Mouse (Mus musculus): ENCODE data around the gene Ccdc93. TPM values are rescaled to one million over a fixed set of nuclear protein-coding genes. Genes with fewer than 3 reads are reported as not detected.
A peak's percentile ranks its signal among the peaks of the same experiment; 100 is the strongest.

Gene Ccdc93
- total and polyA plus RNA-seq, 3 experiments = 4.8 to 15.1 (median 14.0) TPM

DNA sequence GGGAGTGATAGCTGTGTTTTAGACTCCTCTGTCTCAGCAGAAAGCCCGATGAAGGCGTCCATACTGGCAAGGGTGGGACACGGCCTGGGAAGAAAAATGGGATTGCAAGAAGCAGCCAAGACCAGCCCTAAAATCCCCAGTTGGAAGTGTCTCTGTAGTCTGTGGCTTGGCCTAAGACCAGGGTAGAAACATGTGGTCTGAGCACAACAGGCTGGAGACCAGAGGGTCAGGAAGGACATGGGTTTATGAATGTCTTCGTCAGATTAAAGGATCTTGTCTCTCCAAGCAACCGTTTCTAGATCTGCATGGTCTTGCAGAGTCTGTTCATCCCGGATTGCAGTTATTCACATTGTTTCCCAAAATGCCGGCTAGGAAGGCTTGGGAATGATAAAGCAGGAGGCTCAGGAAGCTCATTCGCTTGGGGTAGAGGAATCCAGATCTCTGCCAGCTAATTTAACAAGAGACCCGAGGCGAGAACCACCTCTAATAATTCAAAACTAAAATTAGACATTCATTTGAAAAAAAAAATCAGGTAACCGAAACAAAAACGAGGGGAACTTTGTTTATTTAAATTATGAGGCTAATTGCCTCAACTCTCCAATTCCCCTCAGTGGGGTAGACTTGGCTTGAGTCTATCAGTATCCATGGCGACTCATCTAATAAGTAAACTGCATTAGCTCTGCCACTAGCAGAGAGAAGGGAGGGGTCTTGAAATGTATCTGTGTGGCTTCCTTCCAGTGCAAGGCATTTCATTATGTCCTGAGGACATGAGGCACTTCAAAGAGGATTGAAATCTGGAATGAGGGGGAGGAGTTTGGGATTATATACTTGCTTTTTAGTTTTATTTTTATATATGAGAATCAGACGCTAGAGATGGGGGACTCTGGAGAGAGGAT is 31.6 kb upstream of the Ccdc93 start:
- H3K36me3 ChIP-seq (ENCODE audit: control insufficient read depth, insufficient read depth, low read length) = 0 out of 2 replicates have a peak, but pooled peaks cover 1% of the 10 kb centered on the region
- DNase-seq = peak; percentile 9 to 26
- H3K4me3 ChIP-seq = no peak overlapping the region
- H3K27me3 ChIP-seq (ENCODE audit: control insufficient read depth, insufficient read depth, low read length) = no peaks in the 10 kb centered on the region
- TF ChIP-seq EP300 (IDR thresholded peaks at IDR 0.05; ENCODE audit: insufficient read depth, low read depth, low read length) = no peak
- TF ChIP-seq CTCF (IDR thresholded peaks at IDR 0.05) = no peak
- no peak for TF ChIP-seq POLR2A (IDR thresholded peaks at IDR 0.05; ENCODE audit: insufficient read depth, low read depth, low read length)
- 49% methylated on average over 14 of the region's 14 CpGs for WGBS
- intact Hi-C loops (cut with DNase I) = loop anchor here (1.0 to 5.0 kb wide), 2 partner anchors 150 to 217 kb away; no protein-coding TSS in a partner anchor
- H3K4me1 ChIP-seq (ENCODE audit: control insufficient read depth, insufficient read depth, low read length) = no peaks in the 10 kb centered on the region; the same call in 1 of the 2 replicates
- no peaks in the 10 kb centered on the region for H3K79me2 ChIP-seq (replicated peaks; ENCODE audit: control insufficient read depth, insufficient read depth, low read length)
- no peak overlapping the region for H3K27ac ChIP-seq
- no peak overlapping the region for H3K9ac ChIP-seq (ENCODE audit: low read depth, low read length)

DNA sequence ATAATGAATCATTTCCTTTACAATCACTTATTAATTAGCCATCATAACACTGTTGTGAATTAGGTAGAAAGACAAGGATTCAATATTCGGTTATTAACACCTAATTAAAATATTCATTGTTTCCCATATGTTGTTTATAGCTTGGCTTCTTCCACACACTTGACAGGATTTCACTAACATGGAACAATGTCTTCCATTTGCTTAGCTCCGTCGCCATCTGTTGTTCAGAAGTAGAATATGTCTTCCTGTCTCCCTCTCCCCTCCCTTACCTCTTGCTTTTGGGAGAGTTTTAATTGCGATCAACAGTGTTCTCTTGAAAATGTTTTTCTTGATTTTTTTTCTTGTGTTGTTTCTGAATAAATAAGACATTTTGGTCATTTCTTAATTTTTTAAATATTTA is 30.6 kb upstream of the Ccdc93 start:
- Histone ChIP-seq H3K9ac (ENCODE audit: low read depth, low read length) (no peak overlapping the region), H3K27ac (no peak overlapping the region), H3K79me2 (replicated peaks; ENCODE audit: control insufficient read depth, insufficient read depth, low read length) (no peaks in the 10 kb centered on the region), H3K36me3 (ENCODE audit: control insufficient read depth, insufficient read depth, low read length) (no peaks in the 10 kb centered on the region), H3K27me3 (ENCODE audit: control insufficient read depth, insufficient read depth, low read length) (no peaks in the 10 kb centered on the region), H3K4me3 (no peak overlapping the region), H3K4me1 (ENCODE audit: control insufficient read depth, insufficient read depth, low read length) (no peaks in the 10 kb centered on the region; the same call in 1 of the 2 replicates)
- intact Hi-C loops (cut with DNase I) = loop anchor here (1.0 kb wide), 1 partner anchor 814 kb away; no protein-coding TSS in a partner anchor
- DNase-seq = no peak
- TF ChIP-seq CTCF (IDR thresholded peaks at IDR 0.05) (peak; percentile 86), POLR2A (IDR thresholded peaks at IDR 0.05; ENCODE audit: insufficient read depth, low read depth, low read length) (no peak)
- 13% methylated on average over 4 of the region's 4 CpGs for WGBS

DNA sequence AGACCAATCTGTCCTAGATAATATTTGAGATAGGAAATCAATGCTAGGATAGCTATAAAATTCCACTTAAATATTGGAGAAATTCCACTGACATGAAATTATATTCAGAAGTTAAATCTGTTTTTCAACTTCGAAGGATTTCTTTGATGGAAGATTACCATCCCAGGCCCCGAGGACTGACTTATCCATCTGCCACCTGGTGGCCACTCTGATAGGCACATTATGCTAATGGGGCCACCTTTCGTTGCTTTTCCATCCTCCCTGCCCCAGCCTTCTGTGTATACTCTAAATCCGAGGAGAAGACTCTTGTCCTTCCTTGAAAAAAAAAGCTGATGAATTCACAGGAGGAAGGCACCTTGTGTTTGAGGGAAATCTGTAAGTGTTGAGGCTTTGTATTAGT is 11.8 kb upstream of the Ccdc93 start:
- H3K79me2 ChIP-seq (replicated peaks; ENCODE audit: control insufficient read depth, insufficient read depth, low read length) = no peaks in the 10 kb centered on the region
- intact Hi-C loops (cut with DNase I) = loop anchor here (5.0 kb wide), 1 partner anchor 832 kb away; no protein-coding TSS in a partner anchor
- no peak overlapping the region for H3K9ac ChIP-seq (ENCODE audit: low read depth, low read length)
- no peak overlapping the region for H3K4me3 ChIP-seq
- no peaks in the 10 kb centered on the region for H3K27me3 ChIP-seq (ENCODE audit: control insufficient read depth, insufficient read depth, low read length)
- no peak overlapping the region for H3K27ac ChIP-seq
- WGBS = 33% methylated on average over 4 of the region's 4 CpGs
- no peak for DNase-seq
- TF ChIP-seq CTCF (IDR thresholded peaks at IDR 0.05) (peak; percentile 64), EP300 (IDR thresholded peaks at IDR 0.05; ENCODE audit: insufficient read depth, low read depth, low read length) (no peak), POLR2A (IDR thresholded peaks at IDR 0.05; ENCODE audit: insufficient read depth, low read depth, low read length) (no peak)
- H3K4me1 ChIP-seq (ENCODE audit: control insufficient read depth, insufficient read depth, low read length) = no peaks in the 10 kb centered on the region
- H3K36me3 ChIP-seq (ENCODE audit: control insufficient read depth, insufficient read depth, low read length) = no peaks in the 10 kb centered on the region

DNA sequence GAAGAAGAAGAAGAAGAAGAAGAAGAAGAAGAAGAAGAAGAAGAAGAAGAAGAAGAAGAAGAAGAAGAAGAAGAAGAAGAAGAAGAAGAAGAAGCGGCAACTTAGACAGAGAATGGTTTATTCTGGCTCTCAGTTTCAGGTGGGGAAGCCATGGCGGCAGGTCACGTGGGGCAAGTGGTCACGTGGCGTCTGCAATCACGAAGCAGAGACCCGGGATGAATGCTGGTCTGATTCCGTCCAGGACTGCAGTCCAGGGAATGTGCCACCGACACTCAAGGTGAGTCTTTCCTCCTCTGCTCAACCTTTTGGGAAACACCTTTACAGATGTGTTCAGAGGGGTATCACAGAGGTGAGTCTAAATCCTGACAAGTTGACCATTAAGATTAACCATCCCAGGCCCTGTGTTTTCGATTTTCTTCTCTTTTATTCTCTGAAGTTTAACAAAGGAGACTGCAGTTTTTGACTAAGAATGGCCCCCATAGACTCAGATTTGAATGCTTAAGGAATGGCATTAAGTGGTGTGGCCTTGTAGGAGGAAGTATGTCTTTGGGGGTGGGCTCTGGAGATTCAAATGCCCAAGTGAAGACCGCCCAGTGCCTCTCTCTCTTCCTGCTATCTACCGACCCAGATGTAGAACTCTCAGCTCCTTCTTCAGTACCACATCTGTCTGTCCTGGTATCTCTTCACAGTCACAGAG is 11.1 kb upstream of the Ccdc93 start:
- Histone ChIP-seq H3K36me3 (ENCODE audit: control insufficient read depth, insufficient read depth, low read length) (no peaks in the 10 kb centered on the region), H3K4me3 (no peak overlapping the region), H3K27me3 (ENCODE audit: control insufficient read depth, insufficient read depth, low read length) (no peaks in the 10 kb centered on the region), H3K27ac (no peak overlapping the region), H3K79me2 (replicated peaks; ENCODE audit: control insufficient read depth, insufficient read depth, low read length) (no peaks in the 10 kb centered on the region), H3K9ac (ENCODE audit: low read depth, low read length) (no peak overlapping the region), H3K4me1 (ENCODE audit: control insufficient read depth, insufficient read depth, low read length) (no peaks in the 10 kb centered on the region)
- DNase-seq = no peak
- intact Hi-C loops (cut with DNase I) = loop anchor here (5.0 kb wide), 1 partner anchor 832 kb away; no protein-coding TSS in a partner anchor
- TF ChIP-seq POLR2A (IDR thresholded peaks at IDR 0.05; ENCODE audit: insufficient read depth, low read depth, low read length) (no peak), EP300 (IDR thresholded peaks at IDR 0.05; ENCODE audit: insufficient read depth, low read depth, low read length) (no peak), CTCF (IDR thresholded peaks at IDR 0.05) (no peak)
- 75% methylated on average over 12 of the region's 12 CpGs for WGBS

DNA sequence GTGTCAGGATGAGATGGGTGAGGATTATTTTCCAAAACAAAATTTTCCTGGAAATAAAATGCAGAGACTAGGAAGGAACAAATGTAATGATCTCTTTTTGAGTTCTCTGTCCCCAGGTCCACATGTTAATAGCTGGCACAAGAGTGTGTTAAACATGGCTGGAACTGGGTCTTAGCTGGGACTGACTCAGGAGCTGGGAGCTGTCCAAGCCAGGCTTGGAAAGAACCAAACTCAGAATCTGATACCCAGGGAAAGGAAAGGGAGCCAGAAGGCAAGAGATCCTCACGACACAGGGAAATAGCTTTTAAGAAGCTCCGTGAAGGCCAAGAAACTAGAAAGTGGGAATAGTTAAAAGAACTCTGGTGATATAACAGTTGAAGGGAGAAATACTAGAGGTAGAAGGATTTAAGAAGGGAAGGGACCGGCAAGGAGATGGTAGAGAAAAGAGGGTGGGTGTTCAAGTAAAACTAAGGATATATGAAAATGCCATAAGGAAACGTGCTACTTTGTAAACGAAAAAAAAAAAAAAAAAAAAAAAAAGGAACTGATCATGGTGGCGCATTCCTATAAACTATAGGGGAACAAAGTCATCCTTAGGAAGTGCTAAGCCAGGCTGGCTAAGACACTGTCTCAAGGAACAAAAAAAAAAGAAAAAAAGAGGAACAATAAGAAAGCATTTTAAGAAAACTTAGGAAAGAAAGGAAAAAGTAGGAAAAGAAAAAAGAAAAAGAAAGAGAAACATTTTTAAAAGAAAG is 489 bp upstream of the Ccdc93 start:
- H3K4me1 ChIP-seq (ENCODE audit: control insufficient read depth, insufficient read depth, low read length) = peaks cover 5% of the 10 kb centered on the region
- peak overlapping the region; percentile 91 for H3K27ac ChIP-seq
- H3K9ac ChIP-seq (ENCODE audit: low read depth, low read length) = no peak overlapping the region
- no peaks in the 10 kb centered on the region for H3K27me3 ChIP-seq (ENCODE audit: control insufficient read depth, insufficient read depth, low read length)
- 20% methylated on average over 6 of the region's 6 CpGs for WGBS
- peak in 1 of 2 experiments; percentile 29 for DNase-seq
- no peaks in the 10 kb centered on the region for H3K36me3 ChIP-seq (ENCODE audit: control insufficient read depth, insufficient read depth, low read length)
- H3K79me2 ChIP-seq (replicated peaks; ENCODE audit: control insufficient read depth, insufficient read depth, low read length) = no peaks in the 10 kb centered on the region
- TF ChIP-seq CTCF (IDR thresholded peaks at IDR 0.05) = no peak
- H3K4me3 ChIP-seq = peak overlapping the region; percentile 79
- intact Hi-C loops (cut with DNase I) = loop anchor here (2.0 kb wide), 2 partner anchors 104 to 136 kb away; partner anchors contain the start of gene Ddx18
